Mouse (Mus musculus) cerebellum, adult 11 months (tissue): ENCODE measurements at regions not wholly inside any gene's neighbourhood (a gene's known extent, or its start where the extent isn't known, plus 50 kb on each side); places are given as distances from the start of the nearest gene placed in this dataset.

Experiments used
- DNase-seq: peaks from one replicate; pipeline ENCODE4 v3.0.0; 2022

- DNase-seq = peak; percentile 0
Observed at GRCm38 (mm10) chr1:26053415-26053814, 223.9 kb upstream of the Adgrb3 start.

- no peak for DNase-seq
Observed at GRCm38 (mm10) chr1:26047804-26048203, 218.3 kb upstream of the Adgrb3 start.
